Mouse (Mus musculus) olfactory bulb, adult 2 months (tissue): ENCODE results near the gene Dnah2.

ENCODE experiments used
- CTCF ChIP-seq: fragments of 200-500 bp; IDR thresholded peaks from 2 replicates; pipeline ENCODE4 v1.5.1; 2012; ENCODE audit warnings: low read depth, mild to moderate bottlenecking, low read length, moderate library complexity; ENCODE audit not compliant: insufficient read depth
- POLR2A ChIP-seq: fragments of 200-500 bp; IDR thresholded peaks from 2 replicates; pipeline ENCODE4 v1.6.1; 2012; ENCODE audit warnings: mild to moderate bottlenecking, low read depth, low read length, moderate library complexity; ENCODE audit not compliant: insufficient read depth

DNA sequence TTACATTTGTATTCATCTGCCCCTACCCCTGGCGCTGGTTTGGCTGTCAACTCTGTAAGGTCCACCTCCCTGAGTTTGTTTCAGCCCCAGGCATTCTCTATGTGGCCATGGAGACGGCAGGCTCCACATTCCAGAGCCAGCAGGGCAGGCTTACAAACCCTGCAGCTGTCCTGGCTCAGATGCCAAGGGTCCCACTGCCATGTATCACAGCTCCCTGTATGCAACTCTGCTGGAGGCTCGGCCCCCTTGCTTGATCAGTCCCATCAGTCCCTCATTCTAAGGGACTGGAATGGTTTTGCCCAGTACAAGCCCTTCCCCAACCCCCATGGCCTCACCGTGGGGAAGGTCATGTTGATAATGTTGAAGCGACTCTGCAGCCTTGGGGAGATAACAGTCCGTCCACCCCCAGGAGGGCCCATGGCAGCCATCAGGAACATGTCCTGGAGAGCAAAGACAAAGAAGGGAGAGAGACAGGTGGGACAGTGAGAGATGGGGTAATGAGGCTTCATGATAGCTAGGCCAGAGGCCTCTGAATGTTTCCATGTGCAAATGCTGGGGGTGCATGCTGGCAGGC, 91.8 kb downstream of the Dnah2 start:
- TF ChIP-seq POLR2A (no peak), CTCF (no peak)
